Mouse (Mus musculus): Measurements from ENCODE around the gene Eps8l2. TPM values are rescaled to one million over a fixed set of nuclear protein-coding genes. Genes with fewer than 3 reads are reported as not detected.

The Eps8l2 gene
- polyA plus RNA-seq, 1 experiment from 2014 or later, result 76.5 TPM

DNA sequence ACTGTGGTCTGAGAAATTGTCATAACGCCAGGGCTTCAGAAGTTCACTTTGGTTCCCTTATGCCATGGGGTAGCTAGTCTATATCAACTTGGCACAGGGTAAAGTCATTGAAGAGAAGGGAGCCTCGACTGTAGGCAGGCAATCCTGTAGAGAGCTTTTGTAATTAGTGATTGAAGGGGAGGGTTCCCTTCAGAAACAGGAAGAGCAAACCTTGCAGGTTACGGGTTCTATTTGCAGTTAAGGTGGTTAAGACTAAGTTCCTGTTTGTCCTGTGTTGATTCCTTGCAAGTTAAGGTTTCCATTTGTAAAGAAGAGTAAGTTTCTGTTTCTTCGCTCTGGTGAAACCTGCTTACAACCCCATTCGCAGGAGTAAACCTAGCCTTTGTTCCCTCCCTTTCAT, 31.2 kb downstream of the Eps8l2 start:
- Histone ChIP-seq H3K27ac (no peak overlapping the region), H3K36me3 (ENCODE audit: insufficient read depth, low read length) (no peaks in the 10 kb centered on the region), H3K27me3 (ENCODE audit: insufficient read depth, low read length) (no peaks in the 10 kb centered on the region), H3K9ac (ENCODE audit: low read depth, low read length) (0 out of 2 replicates have a peak overlapping the region, but pooled peaks have one; percentile 31), H3K4me1 (replicated peaks; ENCODE audit: insufficient read depth, low read length) (no peaks in the 10 kb centered on the region), H3K4me2 (ENCODE audit: low read length) (no peak overlapping the region), H3K9me3 (replicated peaks; ENCODE audit: low read length) (no peaks in the 10 kb centered on the region), H3K4me3 (replicated peaks; ENCODE audit: low read depth, low read length) (no peak overlapping the region)
- ATAC-seq (replicated peaks; ENCODE audit: low FRiP score, low read depth) (no peak), DNase-seq (ENCODE audit: low spot score) (no peak)
- 66% methylated on average over 5 of the region's 5 CpGs for WGBS
- no peak for TF ChIP-seq CTCF (IDR thresholded peaks at IDR 0.05; ENCODE audit: low read depth)

- Histone ChIP-seq H3K9me3 (replicated peaks; ENCODE audit: low read length) (no peaks in the 10 kb centered on the region), H3K4me1 (replicated peaks; ENCODE audit: insufficient read depth, low read length) (no peaks in the 10 kb centered on the region), H3K4me2 (ENCODE audit: low read length) (no peak overlapping the region), H3K36me3 (ENCODE audit: insufficient read depth, low read length) (no peaks in the 10 kb centered on the region), H3K9ac (ENCODE audit: low read depth, low read length) (no peak overlapping the region), H3K4me3 (replicated peaks; ENCODE audit: low read depth, low read length) (no peak overlapping the region), H3K27me3 (ENCODE audit: insufficient read depth, low read length) (no peaks in the 10 kb centered on the region), H3K27ac (peak overlapping the region; percentile 14; the same call in 1 of the 2 replicates)
- ATAC-seq (replicated peaks; ENCODE audit: low FRiP score, low read depth), result peak; percentile 73
- TF ChIP-seq CTCF (IDR thresholded peaks at IDR 0.05; ENCODE audit: low read depth), result no peak
- 34% methylated on average over 6 of the region's 6 CpGs for WGBS
- DNase-seq (ENCODE audit: low spot score), result peak; percentile 64
Measured at GRCm38 (mm10) chr7:141371942-141372595, 33.4 kb downstream of the Eps8l2 start.

- 62% methylated on average over 6 of the region's 6 CpGs for WGBS
- TF ChIP-seq CTCF (IDR thresholded peaks at IDR 0.05; ENCODE audit: low read depth), result no peak
- ATAC-seq (replicated peaks; ENCODE audit: low FRiP score, low read depth), result no peak
Measured at GRCm38 (mm10) chr7:141373611-141374010, 34.9 kb downstream of the Eps8l2 start.

GRCm38 (mm10) chr7:141374399-141374798, 35.7 kb downstream of the Eps8l2 start:
- H3K27me3 ChIP-seq (ENCODE audit: insufficient read depth, low read length), result no peaks in the 10 kb centered on the region
- no peak overlapping the region for H3K9ac ChIP-seq (ENCODE audit: low read depth, low read length)
- DNase-seq (ENCODE audit: low spot score), result no peak
- H3K4me2 ChIP-seq (ENCODE audit: low read length), result no peak overlapping the region
- no peaks in the 10 kb centered on the region for H3K4me1 ChIP-seq (replicated peaks; ENCODE audit: insufficient read depth, low read length)
- TF ChIP-seq CTCF (IDR thresholded peaks at IDR 0.05; ENCODE audit: low read depth), result no peak
- no peaks in the 10 kb centered on the region for H3K36me3 ChIP-seq (ENCODE audit: insufficient read depth, low read length)
- no peak overlapping the region for H3K27ac ChIP-seq
- no peak overlapping the region for H3K4me3 ChIP-seq (replicated peaks; ENCODE audit: low read depth, low read length)
- H3K9me3 ChIP-seq (replicated peaks; ENCODE audit: low read length), result no peaks in the 10 kb centered on the region
- no peak for ATAC-seq (replicated peaks; ENCODE audit: low FRiP score, low read depth)

More at GRCm38 (mm10) chr7:141373611-141374010, 34.9 kb downstream of the Eps8l2 start:
- no peaks in the 10 kb centered on the region for H3K27me3 ChIP-seq (ENCODE audit: insufficient read depth, low read length)
- H3K4me2 ChIP-seq (ENCODE audit: low read length), result no peak overlapping the region
- no peak overlapping the region for H3K4me3 ChIP-seq (replicated peaks; ENCODE audit: low read depth, low read length)
- DNase-seq (ENCODE audit: low spot score), result no peak
- H3K9ac ChIP-seq (ENCODE audit: low read depth, low read length), result no peak overlapping the region
- no peaks in the 10 kb centered on the region for H3K9me3 ChIP-seq (replicated peaks; ENCODE audit: low read length)
- H3K27ac ChIP-seq, result no peak overlapping the region
- H3K36me3 ChIP-seq (ENCODE audit: insufficient read depth, low read length), result no peaks in the 10 kb centered on the region
- H3K4me1 ChIP-seq (replicated peaks; ENCODE audit: insufficient read depth, low read length), result no peaks in the 10 kb centered on the region

DNA sequence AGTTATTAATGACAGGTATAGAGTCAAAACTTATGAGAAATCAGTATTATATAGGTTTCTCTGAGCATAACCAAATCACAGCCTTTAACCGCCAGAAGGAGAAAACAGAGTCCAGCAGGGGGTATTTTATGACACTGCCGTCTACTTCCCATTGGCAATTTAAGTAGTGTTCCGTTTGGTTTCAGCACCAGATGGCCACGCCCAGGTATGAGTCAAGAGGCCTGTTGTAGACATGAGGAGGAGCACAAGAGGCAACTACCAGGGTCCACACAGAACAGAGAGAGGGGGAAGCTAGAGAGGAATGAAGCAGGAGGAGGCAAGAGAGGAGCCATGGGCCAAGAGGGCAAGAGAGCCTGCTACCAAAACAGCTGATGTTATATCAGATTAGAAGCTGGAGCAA, 40.9 kb downstream of the Eps8l2 start:
- no peak for TF ChIP-seq CTCF (IDR thresholded peaks at IDR 0.05; ENCODE audit: low read depth)
- Histone ChIP-seq H3K4me1 (replicated peaks; ENCODE audit: insufficient read depth, low read length) (no peaks in the 10 kb centered on the region), H3K27me3 (ENCODE audit: insufficient read depth, low read length) (no peaks in the 10 kb centered on the region), H3K9ac (ENCODE audit: low read depth, low read length) (no peak overlapping the region), H3K27ac (no peak overlapping the region), H3K4me2 (ENCODE audit: low read length) (no peak overlapping the region), H3K36me3 (ENCODE audit: insufficient read depth, low read length) (no peaks in the 10 kb centered on the region), H3K4me3 (replicated peaks; ENCODE audit: low read depth, low read length) (no peak overlapping the region), H3K9me3 (replicated peaks; ENCODE audit: low read length) (no peaks in the 10 kb centered on the region)
- no peak for DNase-seq (ENCODE audit: low spot score)
- ATAC-seq (replicated peaks; ENCODE audit: low FRiP score, low read depth), result no peak
- 33% methylated on average over 4 of the region's 4 CpGs for WGBS

DNA sequence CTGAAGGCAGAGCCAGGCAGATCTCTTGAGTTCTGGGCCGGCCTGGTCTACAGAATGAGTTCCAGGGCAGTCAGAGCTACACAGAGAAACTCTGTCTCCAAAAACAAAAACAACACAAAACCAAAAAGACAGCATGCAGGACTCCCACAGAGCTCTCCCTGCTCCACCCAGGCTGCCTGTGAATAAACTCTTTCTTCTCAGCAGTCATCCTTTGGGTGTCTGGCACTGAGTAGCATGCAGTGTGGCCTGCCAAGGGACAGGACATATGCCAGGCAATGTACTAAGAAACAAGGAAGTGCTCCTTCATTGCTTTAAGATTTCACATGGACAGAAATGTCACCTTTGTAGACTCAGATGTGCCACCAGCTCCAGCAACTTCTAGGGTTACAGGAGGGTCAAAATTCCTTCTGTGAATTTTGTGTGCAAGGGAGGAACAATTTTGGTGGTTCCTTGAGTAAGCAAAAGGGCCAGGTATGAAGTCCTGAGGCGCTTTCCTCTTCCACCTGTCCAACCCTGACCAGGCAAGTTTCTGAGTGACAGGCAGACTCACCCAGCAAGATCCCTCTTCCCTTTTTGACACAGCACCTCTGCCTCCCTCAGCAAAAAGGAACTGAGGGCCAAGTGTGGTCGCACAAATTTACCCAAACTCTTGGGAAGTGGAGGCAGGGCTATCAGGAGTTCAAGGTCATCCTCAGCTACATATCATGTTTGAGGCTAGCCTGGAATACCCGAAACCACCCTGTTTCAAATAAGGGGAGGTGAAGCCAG, 42.6 kb downstream of the Eps8l2 start:
- no peak for TF ChIP-seq CTCF (IDR thresholded peaks at IDR 0.05; ENCODE audit: low read depth)
- no peak overlapping the region for H3K4me2 ChIP-seq (ENCODE audit: low read length)
- DNase-seq (ENCODE audit: low spot score) (no peak), ATAC-seq (replicated peaks; ENCODE audit: low FRiP score, low read depth) (no peak)
- no peak overlapping the region for H3K9ac ChIP-seq (ENCODE audit: low read depth, low read length)
- no peak overlapping the region for H3K27ac ChIP-seq
- H3K27me3 ChIP-seq (ENCODE audit: insufficient read depth, low read length), result no peaks in the 10 kb centered on the region
- no peaks in the 10 kb centered on the region for H3K4me1 ChIP-seq (replicated peaks; ENCODE audit: insufficient read depth, low read length)
- WGBS, result 75% methylated on average over 4 of the region's 4 CpGs
- no peak overlapping the region for H3K4me3 ChIP-seq (replicated peaks; ENCODE audit: low read depth, low read length)
- no peaks in the 10 kb centered on the region for H3K9me3 ChIP-seq (replicated peaks; ENCODE audit: low read length)
- no peaks in the 10 kb centered on the region for H3K36me3 ChIP-seq (ENCODE audit: insufficient read depth, low read length)
